Mouse (Mus musculus): Measurements from ENCODE around the gene Fam129b. TPM values are rescaled to one million over a fixed set of nuclear protein-coding genes. Genes with fewer than 3 reads are reported as not detected.

Gene Fam129b
- polyA plus RNA-seq, 1 experiment from 2014 or later: 11.8 TPM

DNA sequence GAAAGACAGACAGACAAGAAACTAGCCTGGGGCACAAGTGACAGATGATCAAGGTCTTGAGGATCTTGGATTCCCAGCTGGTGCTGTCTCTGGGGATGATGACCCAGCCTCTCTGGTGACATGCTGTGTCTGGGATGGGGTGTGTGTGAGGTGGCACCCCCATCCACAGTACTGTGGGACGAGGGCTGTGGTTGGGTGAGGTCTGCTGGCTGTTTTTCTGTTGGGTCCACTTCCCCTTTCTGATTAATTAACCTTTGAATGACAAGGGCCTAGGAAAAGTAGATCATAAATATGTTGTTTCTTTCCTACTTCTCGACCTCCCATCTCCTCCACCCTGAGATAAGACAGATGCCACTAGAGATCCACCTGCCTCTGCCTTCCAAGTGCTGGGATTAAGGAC is 18.2 kb downstream of the Fam129b start:
- Histone ChIP-seq H3K9ac (replicated peaks; ENCODE audit: low read depth, low read length) (no peak overlapping the region), H3K4me1 (ENCODE audit: control insufficient read depth, insufficient read depth, low read length) (peaks cover 27% of the 10 kb centered on the region), H3K9me3 (ENCODE audit: control insufficient read depth, low read length) (no peaks in the 10 kb centered on the region), H3K4me2 (ENCODE audit: low read depth, low read length) (no peak overlapping the region), H3K27me3 (ENCODE audit: control insufficient read depth, insufficient read depth, low read length) (no peaks in the 10 kb centered on the region), H3K27ac (ENCODE audit: low read depth, low read length) (no peak overlapping the region), H3K36me3 (ENCODE audit: control insufficient read depth, insufficient read depth, low read length) (no peaks in the 10 kb centered on the region), H3K4me3 (ENCODE audit: low read depth, low read length) (no peak overlapping the region)
- WGBS: 76% methylated on average over 2 of the region's 2 CpGs
- no peak for ATAC-seq (ENCODE audit: low read depth)

DNA sequence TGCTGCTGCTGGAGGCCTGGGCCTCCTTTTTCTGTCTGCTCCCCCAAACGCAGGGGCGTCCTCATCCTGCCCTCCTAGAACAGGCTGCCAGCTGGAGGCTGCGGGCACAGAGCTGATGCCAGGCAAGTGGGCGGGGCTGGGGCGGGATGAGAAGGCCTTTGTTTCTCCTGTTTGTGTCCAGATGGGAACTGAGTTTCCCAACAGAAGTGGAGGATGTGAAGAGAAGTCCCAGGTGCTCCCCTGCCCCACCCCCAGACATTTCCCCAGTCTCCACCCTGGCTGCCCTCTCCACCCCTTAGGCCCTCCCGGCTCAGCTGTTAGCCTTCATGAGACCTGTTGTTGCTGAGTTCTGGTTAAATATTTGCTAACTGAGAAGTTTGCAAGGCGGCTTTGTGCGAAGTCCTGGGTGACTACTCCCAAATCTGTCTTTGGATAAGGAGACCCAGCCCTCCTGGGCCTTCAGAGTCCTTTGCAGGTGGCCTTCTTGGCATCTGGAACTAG is 19.7 kb downstream of the Fam129b start:
- no peaks in the 10 kb centered on the region for H3K27me3 ChIP-seq (ENCODE audit: control insufficient read depth, insufficient read depth, low read length)
- peak overlapping the region; percentile 13; the same call in 1 of the 2 replicates for H3K27ac ChIP-seq (ENCODE audit: low read depth, low read length)
- no peak overlapping the region for H3K9ac ChIP-seq (replicated peaks; ENCODE audit: low read depth, low read length)
- WGBS: 27% methylated on average over 6 of the region's 8 CpGs
- H3K4me3 ChIP-seq (ENCODE audit: low read depth, low read length): no peak overlapping the region
- ATAC-seq (ENCODE audit: low read depth): peak; percentile 66; the same call in 1 of the 2 replicates
- H3K4me1 ChIP-seq (ENCODE audit: control insufficient read depth, insufficient read depth, low read length): peaks cover 27% of the 10 kb centered on the region
- no peaks in the 10 kb centered on the region for H3K9me3 ChIP-seq (ENCODE audit: control insufficient read depth, low read length)
- H3K4me2 ChIP-seq (ENCODE audit: low read depth, low read length): no peak overlapping the region
- no peaks in the 10 kb centered on the region for H3K36me3 ChIP-seq (ENCODE audit: control insufficient read depth, insufficient read depth, low read length)

DNA sequence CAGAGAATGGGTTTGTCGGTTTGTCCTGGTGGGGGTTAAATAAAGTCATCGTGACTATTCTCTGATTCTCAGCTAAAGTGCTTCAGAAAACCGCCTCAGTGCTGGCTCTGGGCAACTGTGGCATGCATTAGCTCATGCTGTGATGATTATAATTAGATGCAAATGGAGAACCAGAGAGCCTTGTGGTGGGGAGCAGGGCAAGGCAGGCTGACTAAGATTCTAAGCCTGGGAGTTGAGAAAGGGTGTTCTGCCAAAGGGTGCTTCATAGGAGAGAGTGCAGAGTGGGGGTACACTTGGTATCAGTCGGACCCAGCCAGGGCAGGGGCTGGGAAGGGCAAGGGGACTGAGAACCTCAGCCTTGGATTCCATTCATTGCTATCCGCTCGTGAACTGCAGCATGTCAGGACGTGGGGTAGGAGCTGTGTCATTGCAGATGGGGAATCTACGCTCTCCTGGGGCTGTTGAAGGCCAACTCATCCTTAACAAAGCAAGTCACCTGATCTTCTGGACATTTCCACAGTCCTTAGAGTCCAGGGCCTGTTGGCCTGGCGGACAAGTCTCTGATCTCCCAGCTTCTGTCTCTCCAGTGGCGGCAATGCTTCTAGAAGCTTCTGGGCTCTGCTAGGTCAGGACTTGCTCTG is 20.7 kb downstream of the Fam129b start:
- peak overlapping the region; percentile 13 for H3K27ac ChIP-seq (ENCODE audit: low read depth, low read length)

DNA sequence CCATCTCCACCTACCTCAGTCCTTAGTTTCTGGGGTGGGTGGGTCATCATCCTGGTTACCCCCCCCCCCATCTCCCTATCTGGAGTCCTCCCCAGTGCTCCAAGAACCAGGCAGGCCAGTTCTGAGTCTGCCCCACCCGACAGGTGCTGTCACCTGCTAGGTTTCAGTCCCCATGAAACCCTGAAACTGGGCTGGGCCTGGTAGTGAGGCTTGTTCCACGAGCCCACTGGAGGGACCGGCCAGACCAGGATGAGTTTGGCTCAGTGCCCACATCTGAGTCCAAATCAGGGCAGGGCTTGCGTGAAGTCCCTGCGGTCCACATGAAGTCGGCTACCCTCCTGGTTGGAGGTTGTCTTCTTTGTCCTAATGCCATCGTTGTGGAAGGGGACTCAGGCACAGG is 23.1 kb downstream of the Fam129b start:
- no peak overlapping the region for H3K4me3 ChIP-seq (ENCODE audit: low read depth, low read length)
- WGBS: 57% methylated on average over 7 of the region's 7 CpGs

More for the DNA sequence above, 20.7 kb downstream of the Fam129b start:
- no peaks in the 10 kb centered on the region for H3K9me3 ChIP-seq (ENCODE audit: control insufficient read depth, low read length)
- ATAC-seq (ENCODE audit: low read depth): 0 out of 2 replicates have a peak, but pooled peaks have one; percentile 32
- WGBS: 53% methylated on average over 10 of the region's 10 CpGs
- H3K4me2 ChIP-seq (ENCODE audit: low read depth, low read length): no peak overlapping the region
- no peaks in the 10 kb centered on the region for H3K36me3 ChIP-seq (ENCODE audit: control insufficient read depth, insufficient read depth, low read length)
- H3K27me3 ChIP-seq (ENCODE audit: control insufficient read depth, insufficient read depth, low read length): no peaks in the 10 kb centered on the region
- H3K4me3 ChIP-seq (ENCODE audit: low read depth, low read length): no peak overlapping the region
- no peak overlapping the region for H3K9ac ChIP-seq (replicated peaks; ENCODE audit: low read depth, low read length)
- peaks cover 27% of the 10 kb centered on the region for H3K4me1 ChIP-seq (ENCODE audit: control insufficient read depth, insufficient read depth, low read length)

DNA sequence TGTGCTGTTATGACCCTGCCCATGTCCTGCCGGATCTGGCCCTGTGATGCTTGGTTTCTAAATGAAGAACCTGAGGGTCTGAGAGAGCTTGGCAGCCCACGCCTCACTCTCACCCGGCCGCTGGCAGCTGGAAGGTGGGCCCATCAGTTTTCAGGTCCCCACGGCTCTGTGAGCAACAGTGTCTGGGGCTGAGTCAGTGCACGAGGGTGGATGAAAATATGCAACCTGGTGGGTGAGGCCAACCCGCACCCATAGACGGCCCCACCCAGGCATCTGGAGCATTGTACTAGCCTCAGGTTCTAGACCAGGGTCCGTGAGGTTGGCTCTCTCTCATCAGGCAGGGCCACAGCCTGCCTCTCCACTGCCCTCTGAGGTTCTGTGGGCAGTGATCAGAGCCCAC is 26.2 kb downstream of the Fam129b start:
- no peak for ATAC-seq (ENCODE audit: low read depth)
- H3K4me2 ChIP-seq (ENCODE audit: low read depth, low read length): no peak overlapping the region
- peaks cover 9% of the 10 kb centered on the region; the same call in 1 of the 2 replicates for H3K4me1 ChIP-seq (ENCODE audit: control insufficient read depth, insufficient read depth, low read length)
- WGBS: 88% methylated on average over 9 of the region's 9 CpGs
- H3K9me3 ChIP-seq (ENCODE audit: control insufficient read depth, low read length): no peaks in the 10 kb centered on the region
- H3K9ac ChIP-seq (replicated peaks; ENCODE audit: low read depth, low read length): no peak overlapping the region
- H3K36me3 ChIP-seq (ENCODE audit: control insufficient read depth, insufficient read depth, low read length): no peaks in the 10 kb centered on the region
- no peak overlapping the region for H3K4me3 ChIP-seq (ENCODE audit: low read depth, low read length)
- H3K27ac ChIP-seq (ENCODE audit: low read depth, low read length): no peak overlapping the region
- H3K27me3 ChIP-seq (ENCODE audit: control insufficient read depth, insufficient read depth, low read length): no peaks in the 10 kb centered on the region

More for the DNA sequence above, 23.1 kb downstream of the Fam129b start:
- H3K27ac ChIP-seq (ENCODE audit: low read depth, low read length): no peak overlapping the region
- no peak for ATAC-seq (ENCODE audit: low read depth)
- peaks cover 27% of the 10 kb centered on the region for H3K4me1 ChIP-seq (ENCODE audit: control insufficient read depth, insufficient read depth, low read length)
- H3K27me3 ChIP-seq (ENCODE audit: control insufficient read depth, insufficient read depth, low read length): no peaks in the 10 kb centered on the region
- no peak overlapping the region for H3K4me2 ChIP-seq (ENCODE audit: low read depth, low read length)
- no peaks in the 10 kb centered on the region for H3K9me3 ChIP-seq (ENCODE audit: control insufficient read depth, low read length)
- no peaks in the 10 kb centered on the region for H3K36me3 ChIP-seq (ENCODE audit: control insufficient read depth, insufficient read depth, low read length)
- no peak overlapping the region for H3K9ac ChIP-seq (replicated peaks; ENCODE audit: low read depth, low read length)

DNA sequence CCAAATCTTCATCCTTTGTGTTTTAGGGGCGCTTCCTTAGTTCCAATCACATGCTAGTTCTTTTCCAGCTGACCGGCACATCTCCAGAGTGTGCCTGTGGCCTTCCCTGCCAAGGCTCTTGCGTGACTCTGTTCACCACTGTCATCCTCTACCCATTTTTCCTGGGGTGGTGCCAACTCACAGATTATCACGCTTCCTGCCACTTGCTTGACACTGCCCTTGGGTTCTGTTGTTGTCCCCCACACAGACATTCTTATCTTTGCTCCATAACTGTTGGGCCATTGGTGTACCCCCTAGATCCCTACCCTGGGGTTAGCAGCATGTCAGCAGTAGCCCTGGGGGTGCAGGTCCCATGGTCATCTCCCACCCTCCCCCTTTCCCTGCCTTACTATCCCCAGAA is 27.6 kb downstream of the Fam129b start:
- Histone ChIP-seq H3K27ac (ENCODE audit: low read depth, low read length) (no peak overlapping the region), H3K27me3 (ENCODE audit: control insufficient read depth, insufficient read depth, low read length) (no peaks in the 10 kb centered on the region), H3K4me1 (ENCODE audit: control insufficient read depth, insufficient read depth, low read length) (peaks cover 5% of the 10 kb centered on the region; the same call in 1 of the 2 replicates), H3K4me2 (ENCODE audit: low read depth, low read length) (no peak overlapping the region), H3K9ac (replicated peaks; ENCODE audit: low read depth, low read length) (no peak overlapping the region), H3K36me3 (ENCODE audit: control insufficient read depth, insufficient read depth, low read length) (no peaks in the 10 kb centered on the region), H3K9me3 (ENCODE audit: control insufficient read depth, low read length) (no peaks in the 10 kb centered on the region), H3K4me3 (ENCODE audit: low read depth, low read length) (no peak overlapping the region)
- WGBS: 93% methylated on average over 4 of the region's 4 CpGs
- no peak for ATAC-seq (ENCODE audit: low read depth)

DNA sequence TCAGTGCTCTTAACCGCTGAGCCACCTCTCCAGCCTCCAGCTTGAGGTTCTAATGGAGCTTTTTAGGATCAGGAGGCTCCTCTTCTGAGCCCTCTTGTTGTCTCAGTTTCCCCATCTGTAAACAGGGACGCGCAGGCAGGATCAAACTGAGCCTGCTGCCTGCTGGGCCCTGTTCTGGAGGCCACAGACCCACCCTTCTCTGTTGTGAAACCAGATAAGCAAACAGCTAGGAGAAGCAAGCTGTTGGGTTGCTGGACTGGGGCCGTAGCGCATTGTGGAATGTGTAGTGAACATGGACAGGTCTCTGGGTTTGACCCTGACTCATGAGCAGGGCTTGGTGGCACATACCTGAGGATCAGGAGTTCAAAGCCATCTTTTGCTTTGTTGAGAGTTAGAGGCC is 28.7 kb downstream of the Fam129b start:
- WGBS: 92% methylated on average over 5 of the region's 5 CpGs
- H3K36me3 ChIP-seq (ENCODE audit: control insufficient read depth, insufficient read depth, low read length): no peaks in the 10 kb centered on the region
- no peak overlapping the region for H3K9ac ChIP-seq (replicated peaks; ENCODE audit: low read depth, low read length)
- peaks cover 8% of the 10 kb centered on the region; the same call in 1 of the 2 replicates for H3K4me1 ChIP-seq (ENCODE audit: control insufficient read depth, insufficient read depth, low read length)
- ATAC-seq (ENCODE audit: low read depth): no peak
- H3K27me3 ChIP-seq (ENCODE audit: control insufficient read depth, insufficient read depth, low read length): no peaks in the 10 kb centered on the region
- no peak overlapping the region for H3K27ac ChIP-seq (ENCODE audit: low read depth, low read length)
- no peak overlapping the region for H3K4me2 ChIP-seq (ENCODE audit: low read depth, low read length)
- no peaks in the 10 kb centered on the region for H3K9me3 ChIP-seq (ENCODE audit: control insufficient read depth, low read length)
- no peak overlapping the region for H3K4me3 ChIP-seq (ENCODE audit: low read depth, low read length)

DNA sequence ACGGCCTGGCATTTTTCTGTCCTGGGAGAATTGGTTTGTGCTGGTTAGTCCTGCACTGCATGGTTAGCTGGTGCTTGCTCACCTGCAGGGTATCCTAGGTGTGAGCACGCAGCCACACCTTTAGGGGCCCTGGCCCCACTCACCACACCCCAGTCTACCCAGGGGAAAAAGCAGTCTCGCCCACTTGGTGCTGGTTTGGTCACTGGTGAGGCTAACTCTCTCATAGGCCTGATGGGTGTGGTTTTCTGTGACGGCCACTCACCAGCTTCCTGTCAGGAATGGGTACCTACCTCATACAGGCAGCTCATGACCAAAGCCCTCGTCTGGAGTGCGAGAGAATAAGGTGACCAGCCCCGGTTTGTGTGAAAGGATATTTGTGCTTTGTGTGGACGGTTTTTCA is 29.4 kb downstream of the Fam129b start:
- no peak for ATAC-seq (ENCODE audit: low read depth)
- peaks cover 2% of the 10 kb centered on the region for H3K36me3 ChIP-seq (ENCODE audit: control insufficient read depth, insufficient read depth, low read length)
- no peaks in the 10 kb centered on the region for H3K27me3 ChIP-seq (ENCODE audit: control insufficient read depth, insufficient read depth, low read length)
- H3K4me3 ChIP-seq (ENCODE audit: low read depth, low read length): no peak overlapping the region
- no peak overlapping the region for H3K27ac ChIP-seq (ENCODE audit: low read depth, low read length)
- peaks cover 8% of the 10 kb centered on the region; the same call in 1 of the 2 replicates for H3K4me1 ChIP-seq (ENCODE audit: control insufficient read depth, insufficient read depth, low read length)
- WGBS: 83% methylated on average over 8 of the region's 8 CpGs
- no peak overlapping the region for H3K4me2 ChIP-seq (ENCODE audit: low read depth, low read length)
- H3K9me3 ChIP-seq (ENCODE audit: control insufficient read depth, low read length): no peaks in the 10 kb centered on the region
- H3K9ac ChIP-seq (replicated peaks; ENCODE audit: low read depth, low read length): no peak overlapping the region

DNA sequence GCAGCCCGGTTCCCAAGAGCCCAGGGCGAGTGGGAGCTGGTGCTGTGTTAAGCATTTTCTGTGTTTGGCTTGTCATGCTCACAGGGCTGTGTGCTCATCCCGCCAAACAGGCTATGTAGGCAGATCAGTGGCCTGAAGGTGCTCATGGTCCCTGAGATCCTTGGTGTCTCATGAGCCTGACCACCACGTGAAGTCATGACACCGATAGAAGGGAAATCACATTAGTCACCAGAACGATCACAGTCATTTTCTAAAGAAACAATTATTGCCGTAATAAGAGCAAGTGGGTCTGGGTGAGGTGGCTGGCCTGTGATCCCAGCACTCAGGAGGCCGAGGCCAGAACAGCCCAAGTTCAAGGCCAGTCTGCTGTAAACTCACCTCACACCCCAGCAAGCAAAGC is 31.5 kb downstream of the Fam129b start:
- Histone ChIP-seq H3K9me3 (ENCODE audit: control insufficient read depth, low read length) (no peaks in the 10 kb centered on the region), H3K36me3 (ENCODE audit: control insufficient read depth, insufficient read depth, low read length) (peaks cover 7% of the 10 kb centered on the region), H3K9ac (replicated peaks; ENCODE audit: low read depth, low read length) (no peak overlapping the region), H3K27me3 (ENCODE audit: control insufficient read depth, insufficient read depth, low read length) (no peaks in the 10 kb centered on the region), H3K4me3 (ENCODE audit: low read depth, low read length) (no peak overlapping the region), H3K4me1 (ENCODE audit: control insufficient read depth, insufficient read depth, low read length) (peaks cover 8% of the 10 kb centered on the region; the same call in 1 of the 2 replicates), H3K4me2 (ENCODE audit: low read depth, low read length) (no peak overlapping the region), H3K27ac (ENCODE audit: low read depth, low read length) (no peak overlapping the region)
- ATAC-seq (ENCODE audit: low read depth): no peak
- 42% methylated on average over 8 of the region's 8 CpGs for WGBS

Measured in neural tube, embryonic 14.5 days (tissue).